8 mouse cellular contexts compared by ENCODE assay signal in the genomic region with DNA sequence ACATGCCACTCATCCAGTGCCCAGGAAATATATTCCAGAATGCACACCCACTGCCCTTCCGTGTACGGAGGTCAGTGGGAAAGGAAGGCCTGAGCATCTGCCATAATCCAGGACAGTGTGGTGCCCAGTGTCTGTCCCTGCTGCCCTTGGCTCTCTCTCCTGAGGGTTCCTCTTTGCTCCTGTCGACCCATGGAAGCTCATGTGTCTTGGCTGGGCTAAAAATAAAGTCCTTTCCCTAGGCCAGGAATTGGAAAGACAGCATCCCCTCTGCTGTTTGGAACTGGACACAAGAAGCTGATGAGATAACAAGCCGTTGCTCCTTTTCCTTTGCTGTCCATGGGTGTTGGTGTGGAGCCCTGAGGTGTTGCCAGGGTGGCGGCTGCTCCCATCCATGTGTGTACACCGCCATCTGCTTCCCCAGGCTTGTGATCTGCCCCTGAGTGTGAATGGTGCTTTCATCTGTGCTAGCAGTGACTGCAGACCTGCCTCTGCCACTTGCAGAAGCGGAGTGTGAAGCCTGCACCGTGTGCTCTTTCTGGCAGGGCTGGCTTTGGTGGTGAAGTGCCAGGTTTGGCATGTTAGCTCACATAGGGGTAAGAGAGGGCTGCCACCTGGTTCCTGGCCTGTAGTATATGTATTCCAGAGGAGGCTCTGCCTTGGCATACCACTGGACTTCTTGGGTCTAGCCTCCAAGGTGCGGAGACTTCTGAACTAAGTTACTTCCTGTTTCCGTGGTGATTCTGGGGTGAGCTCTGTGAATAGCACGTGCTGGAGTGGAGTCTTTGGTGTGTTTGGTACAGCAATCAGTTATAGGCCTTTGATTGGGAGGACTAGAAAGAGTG. TPM values are rescaled to one million over a fixed set of nuclear protein-coding genes. Genes with fewer than 3 reads are reported as not detected.
DNase-seq lines count a peak whose midpoint lies in the region; ATAC-seq and TF ChIP-seq lines count a peak whose summit lies in the region.

No protein-coding gene starts in this region.

- TF ChIP-seq CTCF in cerebellum, adult 2 months (IDR thresholded peaks at IDR 0.05; ENCODE audit: borderline replicate concordance, insufficient read depth, low read depth, low read length) = no peak

- H3K36me3 ChIP-seq in heart, embryonic 15.5 days = no peaks in the 10 kb centered on the region

- 18% methylated on average over 11 of the region's 11 CpGs for WGBS in cerebellum, adult 2 months
- 47% methylated on average over 11 of the region's 11 CpGs for WGBS in heart, embryonic 15.5 days

- no peaks in the 10 kb centered on the region for H3K27me3 ChIP-seq in cerebellum, adult 2 months (ENCODE audit: control insufficient read depth, insufficient read depth, low read length)
- no peaks in the 10 kb centered on the region for H3K27me3 ChIP-seq in heart, embryonic 15.5 days

- 0 out of 2 replicates have a peak, but pooled peaks have one; percentile 5 for ATAC-seq in heart, embryonic 15.5 days (replicated peaks; ENCODE audit: insufficient number of reproducible peaks, insufficient read depth, low FRiP score, low read depth)

- H3K27ac ChIP-seq in cerebellum, adult 2 months (ENCODE audit: insufficient read depth, low read length) = peak overlapping the region; percentile 77
- peak overlapping the region; percentile 87 for H3K27ac ChIP-seq in heart, embryonic 15.5 days

- peaks cover 86% of the 10 kb centered on the region for H3K4me1 ChIP-seq in cerebellum, adult 2 months (ENCODE audit: control insufficient read depth, insufficient read depth, low read length)
- H3K4me1 ChIP-seq in heart, embryonic 15.5 days (replicated peaks) = peaks cover 77% of the 10 kb centered on the region

- intact Hi-C loops in heart, postnatal 25 days (cut with DNase I) = loop anchor here (2.0 to 5.0 kb wide), 2 partner anchors 51 to 215 kb away; partner anchors contain the start of gene Galnt2

- no peak for TF ChIP-seq POLR2A in cerebellum, adult 2 months (IDR thresholded peaks at IDR 0.05; ENCODE audit: borderline replicate concordance, insufficient read depth, low read length)

- H3K4me3 ChIP-seq in cerebellum, adult 2 months (replicated peaks; ENCODE audit: insufficient read depth, low read depth, low read length) = no peak overlapping the region
- no peak overlapping the region for H3K4me3 ChIP-seq in heart, embryonic 15.5 days

- H3K4me2 ChIP-seq in heart, embryonic 15.5 days = 0 out of 2 replicates have a peak overlapping the region, but pooled peaks have one; percentile 6

- DNase-seq in heart, adult 8-10 months (ENCODE audit: low spot score) = peak; percentile 40
- no peak for DNase-seq in heart, postnatal 25 days (ENCODE audit: low spot score)
- DNase-seq in cerebellum, adult 2 months = peak; percentile 63 to 68
- DNase-seq in naive thymus-derived CD4-positive, alpha-beta T cell, adult 2 months (ENCODE audit: low read depth) = peak; percentile 75
- no peak for DNase-seq in kidney, adult 11 months
- DNase-seq in lung, postnatal 4 days = no peak
- DNase-seq in kidney, adult 18-20 months = no peak

- H3K9ac ChIP-seq in heart, embryonic 15.5 days = peak overlapping the region; percentile 6; the same call in 1 of the 2 replicates

- no peaks in the 10 kb centered on the region for H3K9me3 ChIP-seq in heart, embryonic 15.5 days (replicated peaks)

RNA-seq across cellular contexts. Expression of gene Galnt2, which starts 50.7 kb away (rescaled TPM):
- 10 to 100 TPM; 32.0 to 40.3 (median 33.8) TPM for total RNA-seq in heart, adult 8-10 months (2022)
- total RNA-seq in heart, postnatal 25 days (2021) = 10 to 100 TPM; 37.7 to 41.6 TPM
- polyA plus RNA-seq in cerebellum, adult 2 months (2012; rRNA removed) = 22.6 and 23.8 TPM in 2 replicates
- polyA plus RNA-seq in heart, embryonic 15.5 days (2015; fragmentation: Nextera tagmentation; extraction: Ambion mirVana) = 44.7 and 55.3 TPM in 2 replicates

Comparison
In these comparisons a context has a peak if more than half of its experiments do, and no peak if none do; other contexts are left out.
1. DNase-seq: peak in heart, adult 8-10 months (single experiment), cerebellum, adult 2 months (2 of 2) and naive thymus-derived CD4-positive, alpha-beta T cell, adult 2 months (single experiment); none in heart, postnatal 25 days (single experiment), kidney, adult 11 months (single experiment), lung, postnatal 4 days (0 of 2) and kidney, adult 18-20 months (single experiment).